Mouse (Mus musculus) gastrocnemius, adult 2 months (tissue): Measurements from ENCODE around the gene Rnf222. TPM values are rescaled to one million over a fixed set of nuclear protein-coding genes. Genes with fewer than 3 reads are reported as not detected.
A peak's percentile ranks its signal among the peaks of the same experiment; 100 is the strongest.

Experiments used
- DNase-seq: peaks from one replicate; pipeline ENCODE4 v3.0.0; 2022
- H3K27ac ChIP-seq: fragments of 200-600 bp; 2 replicates; pipeline ENCODE4 v1.8.1; 2022; ENCODE audit warnings: mild to moderate bottlenecking
- H3K4me3 ChIP-seq: fragments of 200-600 bp; 2 replicates; pipeline ENCODE4 v1.8.1; 2022; ENCODE audit warnings: mild to moderate bottlenecking, moderate library complexity
- CTCF ChIP-seq: fragments of 200-600 bp; IDR thresholded peaks from 2 replicates; pipeline ENCODE4 v1.8.1; 2022; ENCODE audit warnings: antibody characterized with exemption, mild to moderate bottlenecking, moderate library complexity
- intact Hi-C: fragments of 180-260 bp; cut with DNase I; formaldehyde crosslinking; loops from one replicate; pipeline ENCODE4 v1.15.1; 2025
- total RNA-seq, 2 experiments: library from RNA; stranded (reverse); gene quantifications; 2 replicates each; pipeline ENCODE4 v1.2.3; 2021

Rnf222 gene
- total RNA-seq, 2 experiments from 2014 or later, result not detected

GRCm38 (mm10) chr11:68864544-68865189, 23.7 kb upstream of the Rnf222 start:
- Histone ChIP-seq H3K4me3 (no peak overlapping the region; the same call in 1 of the 2 replicates), H3K27ac (peak overlapping the region; percentile 84)
- intact Hi-C loops, result no loop called here
- no peak for TF ChIP-seq CTCF
- DNase-seq, result peak; percentile 90

GRCm38 (mm10) chr11:68871277-68871676, 17.1 kb upstream of the Rnf222 start:
- no peak for DNase-seq
- intact Hi-C loops, result loop anchor here (5.0 to 10.0 kb wide), 2 partner anchors 34 to 306 kb away; no protein-coding TSS in a partner anchor
- H3K4me3 ChIP-seq, result peak overlapping the region; percentile 21; the same call in 1 of the 2 replicates
- peak overlapping the region; percentile 79 for H3K27ac ChIP-seq
- TF ChIP-seq CTCF, result no peak

GRCm38 (mm10) chr11:68871748-68872147, 16.6 kb upstream of the Rnf222 start, which contains the start of gene Ndel1:
Gene Ndel1 (minus strand): TSS chr11:68871858.
- DNase-seq, result peak; percentile 72
- peak within 1 kb of the TSS; percentile 30 for H3K4me3 ChIP-seq
- peak within 1 kb of the TSS; percentile 79 for H3K27ac ChIP-seq
- intact Hi-C loops, result loop anchor here (5.0 to 10.0 kb wide), 2 partner anchors 34 to 307 kb away; no protein-coding TSS in a partner anchor
- TF ChIP-seq CTCF, result no peak

GRCm38 (mm10) chr11:68874841-68875240, 13.5 kb upstream of the Rnf222 start:
- Histone ChIP-seq H3K4me3 (no peak overlapping the region), H3K27ac (peak overlapping the region; percentile 53)
- peak; percentile 74 for DNase-seq
- intact Hi-C loops, result loop anchor here (1.0 to 10.0 kb wide), 4 partner anchors 38 to 310 kb away; no protein-coding TSS in a partner anchor
- peak; percentile 73 for TF ChIP-seq CTCF

- intact Hi-C loops, result loop anchor here (5.0 to 10.0 kb wide), 2 partner anchors 57 to 314 kb away; no protein-coding TSS in a partner anchor
- no peak overlapping the region for H3K4me3 ChIP-seq
- DNase-seq, result no peak
- no peak for TF ChIP-seq CTCF
- H3K27ac ChIP-seq, result no peak overlapping the region
Measured at GRCm38 (mm10) chr11:68878811-68879210, 9.5 kb upstream of the Rnf222 start.

GRCm38 (mm10) chr11:68882107-68882506, 6.2 kb upstream of the Rnf222 start:
- intact Hi-C loops, result no loop called here
- no peak for DNase-seq
- H3K4me3 ChIP-seq, result no peak overlapping the region
- H3K27ac ChIP-seq, result no peak overlapping the region
- no peak for TF ChIP-seq CTCF

- no peak for TF ChIP-seq CTCF
- DNase-seq, result no peak
- no peak overlapping the region for H3K4me3 ChIP-seq
- no peak overlapping the region for H3K27ac ChIP-seq
- intact Hi-C loops, result no loop called here
Measured at GRCm38 (mm10) chr11:68883843-68884242, 4.5 kb upstream of the Rnf222 start.

GRCm38 (mm10) chr11:68884368-68884767, 4.0 kb upstream of the Rnf222 start:
- Histone ChIP-seq H3K4me3 (no peak overlapping the region), H3K27ac (no peak overlapping the region)
- intact Hi-C loops, result no loop called here
- DNase-seq, result no peak
- TF ChIP-seq CTCF, result no peak

GRCm38 (mm10) chr11:68886091-68886490, 2.3 kb upstream of the Rnf222 start:
- no peak for DNase-seq
- no peak for TF ChIP-seq CTCF
- Histone ChIP-seq H3K4me3 (no peak overlapping the region), H3K27ac (no peak overlapping the region)
- intact Hi-C loops, result no loop called here

- H3K4me3 ChIP-seq, result no peak overlapping the region
- TF ChIP-seq CTCF, result no peak
- no peak overlapping the region for H3K27ac ChIP-seq
- DNase-seq, result no peak
- intact Hi-C loops, result no loop called here
Measured at GRCm38 (mm10) chr11:68888653-68889052, 300 bp downstream of the Rnf222 start.

- Histone ChIP-seq H3K27ac (no peak overlapping the region), H3K4me3 (no peak overlapping the region)
- intact Hi-C loops, result no loop called here
- DNase-seq, result no peak
- TF ChIP-seq CTCF, result no peak
Measured at GRCm38 (mm10) chr11:68890625-68891024, 2.3 kb downstream of the Rnf222 start.

GRCm38 (mm10) chr11:68891823-68892222, 3.5 kb downstream of the Rnf222 start:
- Histone ChIP-seq H3K4me3 (no peak overlapping the region), H3K27ac (no peak overlapping the region)
- DNase-seq, result no peak
- no peak for TF ChIP-seq CTCF
- intact Hi-C loops, result no loop called here

GRCm38 (mm10) chr11:68892233-68892832, 4.0 kb downstream of the Rnf222 start:
- Histone ChIP-seq H3K4me3 (no peak overlapping the region), H3K27ac (no peak overlapping the region)
- intact Hi-C loops, result no loop called here
- DNase-seq, result no peak
- TF ChIP-seq CTCF, result no peak
